Mouse (Mus musculus): ENCODE measurements around the gene B3galt5. TPM values are rescaled to one million over a fixed set of nuclear protein-coding genes. Genes with fewer than 3 reads are reported as not detected.
"Not testable (repeated sequence)": the region's sequence is repeated elsewhere in the genome, so short reads cannot be mapped to it uniquely, and the experiment has no call there.

B3galt5 gene
- total RNA-seq, 2 experiments from 2014 or later: not detected

- no peak for DNase-seq
These were observed 22.8 kb downstream of the B3galt5 start for GRCm38 (mm10) chr16:96258429-96258828.

- no peak for DNase-seq
These were observed 36.1 kb downstream of the B3galt5 start for GRCm38 (mm10) chr16:96271736-96272135.

- DNase-seq: no peak
These were observed 37.5 kb downstream of the B3galt5 start for GRCm38 (mm10) chr16:96272929-96273619.

- no peak for DNase-seq
These were observed 41.0 kb downstream of the B3galt5 start for GRCm38 (mm10) chr16:96276596-96276995.

- DNase-seq: no peak
These were observed 43.1 kb downstream of the B3galt5 start for GRCm38 (mm10) chr16:96278491-96279224.

GRCm38 (mm10) chr16:96280719-96281605 lies 45.4 kb downstream of the B3galt5 start:
- DNase-seq: peak; percentile 6 to 11

DNA sequence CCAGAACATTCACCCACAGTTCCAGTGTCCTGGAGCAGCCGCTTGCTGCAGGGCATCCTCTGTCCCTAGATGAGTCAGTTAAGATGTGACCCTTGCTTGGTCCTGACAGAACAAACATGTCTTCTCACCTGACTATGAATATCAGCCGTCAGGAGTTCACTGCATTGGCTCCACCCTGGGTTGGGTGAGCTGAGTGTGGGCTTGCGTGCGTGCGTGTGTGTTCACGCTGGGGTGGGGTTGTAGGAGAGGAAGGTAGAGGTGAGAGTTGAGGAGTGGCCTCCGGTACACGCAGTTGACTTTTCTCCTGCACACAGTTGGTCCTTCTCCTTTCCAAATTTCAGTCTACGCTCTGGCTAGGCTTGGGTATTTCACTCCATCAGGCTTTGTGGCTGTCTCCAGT lies 47.0 kb downstream of the B3galt5 start:
- no peak for DNase-seq

DNA sequence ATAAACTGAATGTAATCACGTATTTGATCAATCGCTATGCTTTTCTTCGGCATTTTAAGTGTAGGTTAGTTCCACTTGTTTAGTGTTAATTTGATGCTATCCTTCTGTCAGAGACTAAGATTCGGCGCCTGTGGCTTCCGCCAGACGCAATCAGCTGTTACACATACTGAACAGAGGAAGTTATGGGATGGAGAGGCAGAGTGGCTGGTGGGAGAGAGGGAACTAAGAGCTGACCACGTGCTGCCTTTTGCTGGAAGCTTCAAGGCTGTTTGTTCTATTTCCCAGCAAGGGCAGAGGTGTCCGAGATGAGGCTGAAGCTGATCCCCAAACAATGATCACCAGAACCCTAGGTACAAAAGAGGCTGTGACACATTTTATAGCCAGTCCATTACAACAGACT lies 56.3 kb downstream of the B3galt5 start:
- DNase-seq: no peak

DNA sequence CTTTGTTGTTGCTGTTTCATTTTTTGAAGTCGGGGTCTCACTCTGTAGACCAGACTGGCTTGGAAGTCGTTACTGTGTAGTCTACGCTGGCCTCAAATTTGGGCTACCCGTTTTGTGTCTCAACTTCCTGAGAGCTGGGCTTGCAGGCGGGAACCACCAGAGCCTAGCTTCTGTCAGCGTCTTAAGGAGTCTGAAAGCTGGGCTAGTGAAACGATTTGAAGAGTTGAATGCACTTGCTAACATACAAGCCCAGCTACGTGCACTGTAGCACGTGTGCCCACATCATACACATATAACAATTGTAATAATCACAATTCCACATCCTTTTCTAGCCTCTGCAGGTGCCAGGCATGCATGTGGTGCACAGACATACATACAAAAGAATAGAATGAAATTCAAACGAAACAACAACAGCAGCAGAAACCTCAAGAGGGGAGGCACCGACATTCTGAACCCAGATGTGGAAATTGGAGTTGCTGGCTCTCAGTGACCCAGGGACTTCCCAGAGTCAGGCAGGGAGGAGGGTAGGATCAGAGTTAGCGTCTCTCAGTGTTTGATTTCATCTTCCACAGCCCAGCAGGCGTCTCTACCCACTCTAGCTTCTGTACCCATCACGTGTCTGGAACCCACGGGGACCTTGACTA lies 57.1 kb downstream of the B3galt5 start:
- no peak for DNase-seq

- DNase-seq: no peak
These were observed 62.5 kb downstream of the B3galt5 start for GRCm38 (mm10) chr16:96298075-96298474.

GRCm38 (mm10) chr16:96298574-96298973 lies 63.0 kb downstream of the B3galt5 start:
- no peak for DNase-seq

DNA sequence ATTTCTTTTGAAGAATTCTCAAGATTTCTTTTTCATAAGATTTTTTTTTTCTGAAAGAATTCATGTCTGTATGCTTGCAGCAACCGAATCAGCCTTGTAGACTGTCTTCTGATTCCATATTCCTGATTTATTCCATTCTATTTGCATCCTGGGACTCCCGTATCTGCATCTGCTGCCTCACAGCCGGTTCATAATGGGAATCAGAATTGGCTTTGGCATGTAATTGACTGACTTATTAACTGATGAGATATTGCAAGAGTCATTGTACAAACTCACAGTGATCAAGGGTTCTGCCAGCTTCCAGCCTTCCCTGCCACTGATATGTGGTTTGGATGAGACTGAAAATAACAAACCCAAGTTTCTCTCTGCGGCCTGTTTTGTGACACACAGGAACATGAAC lies 67.8 kb downstream of the B3galt5 start:
- no peak for DNase-seq

- DNase-seq: no peak
These were observed 68.8 kb downstream of the B3galt5 start for GRCm38 (mm10) chr16:96304438-96304837.

- no peak for DNase-seq
These were observed 71.3 kb downstream of the B3galt5 start for GRCm38 (mm10) chr16:96306905-96307304.

- DNase-seq: no peak
These were observed 82.2 kb downstream of the B3galt5 start for GRCm38 (mm10) chr16:96317803-96318202.

GRCm38 (mm10) chr16:96322739-96323138 lies 87.1 kb downstream of the B3galt5 start:
- no peak for DNase-seq

GRCm38 (mm10) chr16:96323166-96323565 lies 87.6 kb downstream of the B3galt5 start:
- no peak for DNase-seq

GRCm38 (mm10) chr16:96326110-96326999 lies 90.8 kb downstream of the B3galt5 start:
- peak in 1 of 2 experiments; percentile 2 for DNase-seq

GRCm38 (mm10) chr16:96327251-96327650 lies 91.7 kb downstream of the B3galt5 start:
- DNase-seq: not testable (repeated sequence)

GRCm38 (mm10) chr16:96339570-96339969 lies 104.0 kb downstream of the B3galt5 start:
- DNase-seq: no peak

DNA sequence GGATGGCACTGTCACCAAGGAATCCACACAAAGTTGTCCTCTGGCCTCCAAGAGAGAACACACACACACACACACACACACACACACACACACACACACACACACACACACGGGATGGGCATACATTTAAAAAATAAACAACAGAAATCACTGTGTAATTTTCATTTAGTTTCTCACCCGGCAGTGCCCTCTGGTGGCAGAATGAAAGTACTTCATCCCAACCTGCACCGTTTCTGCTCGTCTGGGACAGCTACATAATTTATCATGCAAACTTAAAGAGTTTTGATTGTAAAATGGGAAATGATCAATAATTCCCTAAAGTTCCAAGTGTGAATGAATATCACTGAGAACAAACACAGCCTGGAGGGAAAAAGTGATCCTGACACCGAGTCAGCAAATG lies 105.7 kb downstream of the B3galt5 start:
- peak; percentile 11 to 68 for DNase-seq
